Mouse (Mus musculus): ENCODE measurements around the gene Xylt2. TPM values are rescaled to one million over a fixed set of nuclear protein-coding genes. Genes with fewer than 3 reads are reported as not detected.
A peak's percentile ranks its signal among the peaks of the same experiment; 100 is the strongest.

Gene Xylt2
- polyA plus RNA-seq (2015; fragmentation: Nextera tagmentation; extraction: Ambion mirVana): 20.2 and 22.9 TPM in 2 replicates

DNA sequence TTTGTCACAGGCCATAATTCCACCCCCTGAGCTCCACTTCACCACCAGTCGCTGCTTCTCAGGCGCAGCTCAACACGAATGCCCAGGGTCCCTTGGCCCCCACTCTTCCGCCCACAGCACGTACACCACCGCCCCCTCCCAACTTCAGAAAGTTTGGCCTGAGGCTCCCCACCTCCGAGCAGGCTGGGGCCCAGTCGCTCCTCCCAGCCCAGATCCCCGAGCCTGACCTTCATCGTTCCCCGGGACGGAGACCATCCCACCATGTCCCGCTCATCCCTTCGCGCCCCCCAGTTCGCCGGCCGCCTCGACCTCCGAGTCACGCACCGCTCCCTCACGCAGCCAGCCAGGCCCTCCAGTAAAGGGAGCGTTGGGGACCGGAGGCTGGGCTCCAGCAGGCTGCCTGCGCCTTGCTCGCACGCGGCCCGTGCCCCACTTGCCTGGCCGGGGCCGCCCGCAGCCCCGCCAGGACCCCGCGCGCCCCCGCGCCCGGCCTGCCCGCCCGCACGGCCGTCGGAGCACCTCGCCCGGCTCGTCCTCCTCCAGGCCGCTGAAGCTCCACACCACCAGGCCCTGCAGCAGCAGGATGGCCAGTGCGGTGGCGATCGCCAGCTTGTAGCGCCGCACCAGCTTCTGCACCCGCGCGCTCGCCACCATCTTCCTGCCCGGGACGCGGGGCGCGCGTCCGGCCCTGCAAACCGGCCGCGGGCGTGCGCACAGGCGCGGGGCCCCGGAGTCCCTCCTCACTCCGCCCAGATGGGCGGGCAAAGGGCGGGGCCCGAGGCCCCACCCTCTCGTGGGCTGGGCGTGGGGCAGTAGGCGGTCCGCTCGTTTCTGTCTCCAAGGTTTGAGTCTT lies at the start of gene Xylt2:
TSS of gene Xylt2 (minus strand) at position 762 of the 853 bp plus-strand sequence.
- H3K27me3 ChIP-seq (ENCODE audit: insufficient read depth, low read length): no peaks in the 10 kb centered on the region
- no peaks in the 10 kb centered on the region for H3K36me3 ChIP-seq (ENCODE audit: insufficient read depth, low read length)
- ATAC-seq (ENCODE audit: low FRiP score, low TSS enrichment): peak; percentile 94
- peak within 1 kb of the TSS; percentile 85 for H3K27ac ChIP-seq (ENCODE audit: low read length)
- peak within 1 kb of the TSS; percentile 94 for H3K4me3 ChIP-seq (ENCODE audit: low read length)
- peak within 1 kb of the TSS; percentile 87 for H3K4me2 ChIP-seq (replicated peaks; ENCODE audit: low read depth, low read length)
- 0 out of 2 replicates have a peak, but pooled peaks cover 2% of the 10 kb centered on the region for H3K9me3 ChIP-seq (ENCODE audit: low read length)
- peaks cover 18% of the 10 kb centered on the region for H3K4me1 ChIP-seq (ENCODE audit: insufficient read depth, low read length)
- H3K9ac ChIP-seq (replicated peaks; ENCODE audit: low read length): peak within 1 kb of the TSS; percentile 98
- WGBS: under 1% methylated on average over 82 of the region's 82 CpGs

DNA sequence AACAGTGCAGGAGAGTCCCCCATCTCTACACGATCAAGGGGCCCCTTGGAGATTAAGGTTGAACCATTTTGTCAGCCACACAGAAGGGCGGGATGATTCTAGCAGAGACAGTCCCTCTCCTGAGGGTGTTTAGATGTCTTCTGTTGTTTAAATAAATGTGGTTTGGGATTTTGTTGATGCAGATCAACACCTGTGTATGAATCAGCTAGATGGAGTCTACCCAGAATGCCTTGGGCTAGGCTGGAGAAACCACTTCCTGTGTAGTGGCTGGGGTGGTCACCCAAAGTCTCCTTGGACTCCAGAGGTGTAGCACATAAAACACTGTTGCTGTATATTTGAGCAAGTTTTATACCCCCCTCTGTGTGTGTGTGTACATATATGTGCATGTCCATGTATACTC lies 41.9 kb upstream of the Xylt2 start:
- Histone ChIP-seq H3K9me3 (ENCODE audit: low read length) (no peaks in the 10 kb centered on the region), H3K4me1 (ENCODE audit: insufficient read depth, low read length) (0 out of 2 replicates have a peak, but pooled peaks cover 6% of the 10 kb centered on the region), H3K4me2 (replicated peaks; ENCODE audit: low read depth, low read length) (no peak overlapping the region), H3K27me3 (ENCODE audit: insufficient read depth, low read length) (0 out of 2 replicates have a peak, but pooled peaks cover under 1% of the 10 kb centered on the region), H3K27ac (ENCODE audit: low read length) (no peak overlapping the region), H3K36me3 (ENCODE audit: insufficient read depth, low read length) (no peaks in the 10 kb centered on the region), H3K9ac (replicated peaks; ENCODE audit: low read length) (no peak overlapping the region), H3K4me3 (ENCODE audit: low read length) (no peak overlapping the region)
- 77% methylated on average over 2 of the region's 2 CpGs for WGBS
- ATAC-seq (ENCODE audit: low FRiP score, low TSS enrichment): no peak

DNA sequence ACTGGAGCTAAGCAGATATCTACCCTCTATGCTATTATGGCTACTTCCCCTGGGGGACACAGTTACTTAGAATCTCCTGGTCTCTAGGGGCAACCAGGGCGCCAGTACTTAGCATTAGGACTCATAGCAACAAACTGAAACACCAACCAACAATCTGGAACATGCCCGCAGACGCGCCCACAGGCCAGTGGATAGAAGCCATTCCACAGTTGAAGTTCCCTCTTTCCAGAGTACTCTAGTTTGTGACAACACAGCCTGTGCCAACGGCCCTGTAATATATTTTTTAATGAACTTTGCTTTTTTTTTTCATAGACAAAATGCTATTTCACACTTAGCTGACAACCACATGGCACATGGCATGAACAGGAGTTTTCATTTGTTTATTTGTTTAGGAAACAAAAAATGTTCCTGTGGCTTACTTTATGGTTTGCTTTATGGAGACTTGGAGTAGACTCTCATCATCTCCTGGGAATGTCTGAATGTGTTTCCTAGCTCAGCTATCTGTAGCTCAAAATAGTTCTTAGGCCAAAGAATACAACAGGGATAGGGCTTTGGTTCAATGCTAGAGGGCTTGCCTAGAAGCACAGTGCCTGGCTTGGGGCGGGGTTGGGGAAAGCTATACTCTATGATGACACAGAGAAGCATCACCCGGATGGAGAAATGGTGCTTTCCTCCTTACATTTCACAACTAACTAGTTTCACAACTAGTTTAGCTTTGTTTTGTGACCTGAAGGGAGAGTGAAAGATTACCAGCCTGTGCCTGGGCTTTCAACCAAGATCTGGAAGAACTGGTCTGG lies 41.0 kb upstream of the Xylt2 start:
- no peak for ATAC-seq (ENCODE audit: low FRiP score, low TSS enrichment)
- no peak overlapping the region for H3K4me2 ChIP-seq (replicated peaks; ENCODE audit: low read depth, low read length)
- no peak overlapping the region for H3K9ac ChIP-seq (replicated peaks; ENCODE audit: low read length)
- H3K27ac ChIP-seq (ENCODE audit: low read length): no peak overlapping the region
- 87% methylated on average over 7 of the region's 7 CpGs for WGBS
- no peaks in the 10 kb centered on the region for H3K9me3 ChIP-seq (ENCODE audit: low read length)
- H3K36me3 ChIP-seq (ENCODE audit: insufficient read depth, low read length): no peaks in the 10 kb centered on the region
- 0 out of 2 replicates have a peak, but pooled peaks cover 6% of the 10 kb centered on the region for H3K4me1 ChIP-seq (ENCODE audit: insufficient read depth, low read length)
- no peak overlapping the region for H3K4me3 ChIP-seq (ENCODE audit: low read length)
- H3K27me3 ChIP-seq (ENCODE audit: insufficient read depth, low read length): 0 out of 2 replicates have a peak, but pooled peaks cover 3% of the 10 kb centered on the region

DNA sequence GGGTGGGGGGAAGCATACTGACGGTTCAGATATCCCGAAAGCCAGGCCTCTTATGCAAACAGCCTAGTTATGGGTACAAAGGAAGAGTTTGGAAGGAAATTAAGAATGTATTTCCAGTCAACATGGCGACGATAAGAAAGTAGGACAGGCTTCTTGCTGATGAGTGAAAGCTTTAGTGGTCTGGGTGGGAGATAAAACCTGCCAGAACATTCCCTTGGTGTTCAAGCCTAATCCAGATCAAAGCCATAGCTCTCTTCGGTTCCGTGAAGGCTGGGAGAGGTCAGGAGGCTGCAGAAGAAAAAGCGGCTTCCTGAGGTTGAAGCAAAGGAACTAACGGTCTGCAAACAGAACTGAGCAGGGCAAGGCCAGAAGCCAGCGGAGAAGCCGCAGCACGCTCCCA lies 39.9 kb upstream of the Xylt2 start:
- Histone ChIP-seq H3K4me3 (ENCODE audit: low read length) (no peak overlapping the region), H3K4me2 (replicated peaks; ENCODE audit: low read depth, low read length) (peak overlapping the region; percentile 27), H3K27ac (ENCODE audit: low read length) (peak overlapping the region; percentile 47; the same call in 1 of the 2 replicates), H3K27me3 (ENCODE audit: insufficient read depth, low read length) (0 out of 2 replicates have a peak, but pooled peaks cover 3% of the 10 kb centered on the region), H3K9ac (replicated peaks; ENCODE audit: low read length) (0 out of 2 replicates have a peak overlapping the region, but pooled peaks have one; percentile 17), H3K36me3 (ENCODE audit: insufficient read depth, low read length) (no peaks in the 10 kb centered on the region), H3K9me3 (ENCODE audit: low read length) (no peaks in the 10 kb centered on the region), H3K4me1 (ENCODE audit: insufficient read depth, low read length) (0 out of 2 replicates have a peak, but pooled peaks cover 6% of the 10 kb centered on the region)
- WGBS: 25% methylated on average over 11 of the region's 11 CpGs
- ATAC-seq (ENCODE audit: low FRiP score, low TSS enrichment): no peak

DNA sequence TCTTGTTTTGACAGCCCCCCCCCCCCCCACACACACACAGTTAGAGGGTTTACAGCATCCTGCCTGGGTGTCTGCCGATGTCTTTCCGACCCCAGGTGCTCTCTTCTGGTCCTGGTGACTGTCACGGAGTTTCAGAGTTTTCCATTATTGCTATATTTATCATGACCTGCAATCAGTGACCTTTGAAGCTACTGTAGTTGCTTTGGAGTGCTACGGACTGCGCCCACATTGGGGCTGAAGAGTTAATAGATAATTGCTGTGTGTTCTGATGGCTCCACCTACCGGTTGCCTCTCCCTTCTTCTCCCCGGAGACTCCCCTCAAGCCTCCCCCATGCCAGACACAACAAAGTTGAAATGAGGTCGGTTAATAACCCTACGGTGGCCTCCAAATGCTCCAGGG lies 39.4 kb upstream of the Xylt2 start:
- H3K4me2 ChIP-seq (replicated peaks; ENCODE audit: low read depth, low read length): peak overlapping the region; percentile 27; the same call in 1 of the 2 replicates
- H3K4me1 ChIP-seq (ENCODE audit: insufficient read depth, low read length): 0 out of 2 replicates have a peak, but pooled peaks cover 6% of the 10 kb centered on the region
- WGBS: 7% methylated on average over 9 of the region's 9 CpGs
- no peak overlapping the region for H3K9ac ChIP-seq (replicated peaks; ENCODE audit: low read length)
- 0 out of 2 replicates have a peak, but pooled peaks cover 3% of the 10 kb centered on the region for H3K27me3 ChIP-seq (ENCODE audit: insufficient read depth, low read length)
- ATAC-seq (ENCODE audit: low FRiP score, low TSS enrichment): peak; percentile 81
- no peaks in the 10 kb centered on the region for H3K36me3 ChIP-seq (ENCODE audit: insufficient read depth, low read length)
- no peak overlapping the region for H3K27ac ChIP-seq (ENCODE audit: low read length)
- no peaks in the 10 kb centered on the region for H3K9me3 ChIP-seq (ENCODE audit: low read length)
- H3K4me3 ChIP-seq (ENCODE audit: low read length): no peak overlapping the region

DNA sequence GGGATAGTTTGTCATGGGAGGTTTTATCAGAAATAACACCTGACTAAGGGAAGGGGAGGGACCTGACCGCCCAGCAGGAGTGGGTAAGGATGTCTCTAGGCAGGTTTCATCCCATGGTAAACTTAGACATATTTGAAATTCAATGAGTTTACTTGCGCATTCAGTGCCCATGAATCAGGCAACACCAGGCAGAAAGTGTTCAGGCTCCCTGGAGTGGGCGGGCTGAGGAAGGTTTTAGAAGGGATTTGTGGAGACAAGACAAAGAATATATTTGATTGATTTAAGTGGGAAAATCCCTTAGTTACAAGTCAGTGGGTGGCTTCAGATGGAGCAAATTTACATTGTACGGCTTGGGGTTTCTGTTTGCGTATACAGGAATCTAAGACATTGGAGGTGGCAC lies 38.3 kb upstream of the Xylt2 start:
- no peak overlapping the region for H3K4me3 ChIP-seq (ENCODE audit: low read length)
- ATAC-seq (ENCODE audit: low FRiP score, low TSS enrichment): no peak
- H3K9ac ChIP-seq (replicated peaks; ENCODE audit: low read length): no peak overlapping the region
- 0 out of 2 replicates have a peak, but pooled peaks cover 3% of the 10 kb centered on the region for H3K27me3 ChIP-seq (ENCODE audit: insufficient read depth, low read length)
- WGBS: 87% methylated on average over 5 of the region's 5 CpGs
- H3K36me3 ChIP-seq (ENCODE audit: insufficient read depth, low read length): no peaks in the 10 kb centered on the region
- no peak overlapping the region for H3K27ac ChIP-seq (ENCODE audit: low read length)
- no peaks in the 10 kb centered on the region for H3K9me3 ChIP-seq (ENCODE audit: low read length)
- no peak overlapping the region for H3K4me2 ChIP-seq (replicated peaks; ENCODE audit: low read depth, low read length)
- H3K4me1 ChIP-seq (ENCODE audit: insufficient read depth, low read length): 0 out of 2 replicates have a peak, but pooled peaks cover 6% of the 10 kb centered on the region

DNA sequence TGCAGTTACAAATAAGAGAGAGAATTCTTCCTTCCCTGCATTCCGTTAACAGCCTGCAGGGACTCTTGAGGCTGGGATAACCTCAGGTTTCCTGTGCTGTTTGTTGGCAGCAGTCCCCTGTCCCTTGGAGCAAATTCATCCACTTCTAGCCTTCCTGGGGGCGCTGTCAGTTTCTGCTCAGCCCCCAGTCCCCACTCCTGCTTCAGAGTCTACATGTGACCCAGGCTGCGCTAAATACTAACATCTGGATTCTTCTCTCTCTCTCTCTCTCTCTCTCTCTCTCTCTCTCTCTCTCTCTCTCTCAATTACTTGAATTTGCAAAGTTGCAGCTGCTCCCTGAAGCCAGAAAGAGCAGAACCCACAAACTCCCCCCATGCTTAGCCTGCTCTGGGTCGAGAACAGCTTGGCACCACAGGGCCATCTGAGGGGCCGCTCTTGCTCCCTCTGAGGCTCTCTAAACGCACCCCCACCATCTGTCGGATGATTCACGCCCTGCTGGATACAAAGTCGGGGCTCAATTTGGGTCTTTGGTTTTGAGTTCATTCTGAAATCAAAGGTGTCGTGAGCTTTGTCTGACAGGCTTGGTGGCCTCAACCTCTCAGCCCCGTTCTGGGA lies 36.0 kb upstream of the Xylt2 start:
- 0 out of 2 replicates have a peak, but pooled peaks cover 6% of the 10 kb centered on the region for H3K4me1 ChIP-seq (ENCODE audit: insufficient read depth, low read length)
- H3K4me3 ChIP-seq (ENCODE audit: low read length): no peak overlapping the region
- H3K36me3 ChIP-seq (ENCODE audit: insufficient read depth, low read length): no peaks in the 10 kb centered on the region
- H3K9ac ChIP-seq (replicated peaks; ENCODE audit: low read length): no peak overlapping the region
- peak; percentile 55; the same call in 1 of the 2 replicates for ATAC-seq (ENCODE audit: low FRiP score, low TSS enrichment)
- no peaks in the 10 kb centered on the region for H3K9me3 ChIP-seq (ENCODE audit: low read length)
- 0 out of 2 replicates have a peak, but pooled peaks cover 3% of the 10 kb centered on the region for H3K27me3 ChIP-seq (ENCODE audit: insufficient read depth, low read length)
- H3K27ac ChIP-seq (ENCODE audit: low read length): peak overlapping the region; percentile 63
- H3K4me2 ChIP-seq (replicated peaks; ENCODE audit: low read depth, low read length): no peak overlapping the region; the same call in 1 of the 2 replicates
- WGBS: 42% methylated on average over 11 of the region's 11 CpGs

DNA sequence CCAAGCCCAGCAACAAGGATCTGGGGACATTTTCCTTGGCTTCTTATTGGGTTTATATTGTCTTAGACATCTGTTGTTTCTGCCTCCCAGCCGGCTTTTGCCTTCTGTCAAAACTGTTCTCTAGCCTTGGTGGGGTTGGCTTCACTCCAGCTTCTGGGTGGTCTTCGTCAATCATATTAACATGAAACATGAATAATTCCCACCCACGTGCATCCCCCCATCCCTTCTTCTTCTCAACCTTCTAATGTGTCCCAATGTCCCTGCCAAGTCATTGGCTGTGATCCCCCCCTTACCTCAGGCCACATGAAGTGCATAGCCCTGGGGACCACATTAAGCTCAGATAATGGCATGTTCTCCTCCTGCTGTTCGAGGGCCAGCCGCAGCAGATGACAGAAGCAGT lies 27.2 kb upstream of the Xylt2 start, which contains the start of gene Gm11541:
TSS of gene Gm11541 (minus strand) at position 28 of the 400 bp plus-strand sequence.
- H3K9ac ChIP-seq (replicated peaks; ENCODE audit: low read length): no peak within 1 kb of the TSS
- ATAC-seq (ENCODE audit: low FRiP score, low TSS enrichment): 0 out of 2 replicates have a peak, but pooled peaks have one; percentile 24
- peaks cover 6% of the 10 kb centered on the region; the same call in 1 of the 2 replicates for H3K4me1 ChIP-seq (ENCODE audit: insufficient read depth, low read length)
- no peak within 1 kb of the TSS for H3K4me3 ChIP-seq (ENCODE audit: low read length)
- no peak within 1 kb of the TSS for H3K4me2 ChIP-seq (replicated peaks; ENCODE audit: low read depth, low read length)
- no peaks in the 10 kb centered on the region; the same call in 1 of the 2 replicates for H3K27me3 ChIP-seq (ENCODE audit: insufficient read depth, low read length)
- 66% methylated on average over 5 of the region's 5 CpGs for WGBS
- H3K9me3 ChIP-seq (ENCODE audit: low read length): no peaks in the 10 kb centered on the region
- no peaks in the 10 kb centered on the region for H3K36me3 ChIP-seq (ENCODE audit: insufficient read depth, low read length)
- H3K27ac ChIP-seq (ENCODE audit: low read length): peak within 1 kb of the TSS; percentile 48; the same call in 1 of the 2 replicates

DNA sequence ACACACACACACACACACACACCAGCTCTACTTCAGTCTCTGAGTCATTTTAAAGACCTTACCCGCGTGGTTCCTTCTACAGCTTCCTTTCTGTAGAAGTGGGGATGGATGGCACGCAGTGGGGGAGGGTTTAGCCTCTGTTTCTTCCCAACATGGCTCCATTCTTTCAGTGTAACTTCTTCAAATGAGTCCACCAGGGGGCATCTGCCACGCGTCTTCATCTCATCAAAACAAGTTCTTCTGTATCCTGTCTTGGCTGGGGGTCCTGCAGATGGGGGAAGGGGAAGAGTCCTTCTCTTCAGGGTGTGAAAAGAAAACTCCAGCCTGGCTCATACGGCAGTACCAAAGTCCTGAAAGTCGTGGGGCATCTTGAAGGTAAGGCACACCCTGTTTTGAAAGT lies 26.7 kb upstream of the Xylt2 start:
- WGBS: 55% methylated on average over 7 of the region's 7 CpGs
- Histone ChIP-seq H3K27ac (ENCODE audit: low read length) (peak overlapping the region; percentile 48; the same call in 1 of the 2 replicates), H3K27me3 (ENCODE audit: insufficient read depth, low read length) (no peaks in the 10 kb centered on the region; the same call in 1 of the 2 replicates), H3K4me1 (ENCODE audit: insufficient read depth, low read length) (peaks cover 6% of the 10 kb centered on the region; the same call in 1 of the 2 replicates), H3K9ac (replicated peaks; ENCODE audit: low read length) (no peak overlapping the region), H3K36me3 (ENCODE audit: insufficient read depth, low read length) (no peaks in the 10 kb centered on the region), H3K4me3 (ENCODE audit: low read length) (no peak overlapping the region), H3K4me2 (replicated peaks; ENCODE audit: low read depth, low read length) (no peak overlapping the region), H3K9me3 (ENCODE audit: low read length) (no peaks in the 10 kb centered on the region)
- ATAC-seq (ENCODE audit: low FRiP score, low TSS enrichment): no peak

Measured in kidney, embryonic 16.5 days (tissue).